Mouse (Mus musculus) heart, embryonic 12.5 days (tissue): Measurements from ENCODE around the gene Elmod3. TPM values are rescaled to one million over a fixed set of nuclear protein-coding genes. Genes with fewer than 3 reads are reported as not detected.

ENCODE experiments used
- ATAC-seq: fragments of 200-750 bp; cut with Nextera tagmentation; 2 replicates; pipeline ENCODE4 v1.8.0; 2017; ENCODE audit warnings: moderate TSS enrichment, moderate library complexity; ENCODE audit not compliant: insufficient number of reproducible peaks, low FRiP score
- H3K27ac ChIP-seq: fragments of 300-500 bp; sonication (generic); 2 replicates; pipeline ENCODE4 v1.5.1; 2016; ENCODE audit warnings: mild to moderate bottlenecking, moderate library complexity; ENCODE audit not compliant: poor library complexity, severe bottlenecking
- H3K27me3 ChIP-seq: fragments of 300-500 bp; sonication (generic); replicated peaks from 2 replicates; pipeline ENCODE4 v1.6.1; 2016; ENCODE audit warnings: mild to moderate bottlenecking, moderate library complexity
- H3K36me3 ChIP-seq: fragments of 300-500 bp; sonication (generic); 2 replicates; pipeline ENCODE4 v1.6.1; 2016; ENCODE audit warnings: mild to moderate bottlenecking, moderate library complexity
- H3K4me1 ChIP-seq: fragments of 300-500 bp; sonication (generic); replicated peaks from 2 replicates; pipeline ENCODE4 v1.6.1; 2016; ENCODE audit warnings: mild to moderate bottlenecking
- H3K4me2 ChIP-seq: fragments of 300-500 bp; sonication (generic); 2 replicates; pipeline ENCODE4 v1.6.1; 2016; ENCODE audit warnings: mild to moderate bottlenecking, moderate library complexity
- H3K4me3 ChIP-seq: fragments of 300-500 bp; sonication (generic); 2 replicates; pipeline ENCODE4 v1.5.1; 2016; ENCODE audit warnings: mild to moderate bottlenecking
- H3K9ac ChIP-seq: fragments of 300-500 bp; sonication (generic); 2 replicates; pipeline ENCODE4 v1.6.1; 2016; ENCODE audit warnings: mild to moderate bottlenecking, moderate library complexity
- H3K9me3 ChIP-seq: fragments of 300-500 bp; sonication (generic); replicated peaks from 2 replicates; pipeline ENCODE4 v1.6.1; 2016; ENCODE audit warnings: mild to moderate bottlenecking, moderate library complexity
- WGBS: fragments of 180-500 bp; shearing (Covaris S2); methylation state at CpG from one replicate; pipeline ENCODE4 v1.1.7; 2016; 5-methylcytosine and 5-hydroxymethylcytosine counted together
- polyA plus RNA-seq: library from polyadenylated mRNA; unstranded; fragments of >200 nt; fragmentation: Nextera tagmentation; extraction: Ambion mirVana; gene quantifications from 2 replicates; pipeline ENCODE4 v1.2.1, GENCODE M21; 2016

The Elmod3 gene
- polyA plus RNA-seq, result 12.6 and 13.2 TPM in 2 replicates

DNA sequence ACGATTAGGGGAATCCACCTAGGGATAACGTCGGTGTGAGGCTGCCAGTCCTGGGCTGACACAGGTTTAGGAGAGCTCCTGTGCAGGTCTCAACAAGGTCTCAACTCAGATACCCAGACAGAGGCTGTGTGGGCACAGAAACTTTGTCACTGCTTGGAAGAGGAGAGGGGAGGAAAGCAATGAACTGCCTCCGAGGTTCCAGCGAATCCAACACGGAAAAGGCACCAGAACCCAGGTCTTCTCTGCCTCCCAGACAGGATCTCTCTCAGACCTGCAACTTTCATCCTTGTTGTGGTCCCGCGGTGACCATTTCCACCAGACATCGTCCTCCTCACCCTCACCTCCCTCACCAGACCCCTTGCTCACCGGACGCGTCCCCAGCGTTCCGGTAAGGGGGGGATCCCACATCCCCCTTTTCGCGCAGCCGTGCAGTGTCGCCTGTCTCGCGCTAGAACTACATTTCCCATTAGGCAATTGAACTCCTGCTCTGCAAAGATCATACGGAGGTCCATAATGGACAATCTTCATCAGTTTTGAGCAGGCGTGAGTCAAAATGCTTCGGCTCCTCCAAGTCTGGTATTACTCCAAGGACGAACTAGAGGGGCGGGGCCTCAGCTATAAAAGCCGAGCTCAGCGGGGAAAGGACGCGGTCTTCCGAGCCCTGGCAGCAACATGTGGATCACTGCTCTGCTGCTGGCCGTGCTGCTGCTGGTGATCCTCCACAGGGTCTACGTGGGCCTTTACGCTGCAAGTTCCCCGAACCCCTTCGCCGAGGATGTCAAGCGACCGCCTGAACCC is at the start of gene Elmod3, which contains the start of gene Retsat:
Elmod3 (minus strand) TSS at position 458 of the 798 bp plus-strand sequence.
Retsat (plus strand) TSS at position 520 of the 798 bp plus-strand sequence.
- peak within 1 kb of the TSS; percentile 73 for H3K4me2 ChIP-seq
- H3K36me3 ChIP-seq, result no peaks in the 10 kb centered on the region
- peaks cover 20% of the 10 kb centered on the region for H3K4me1 ChIP-seq
- no peaks in the 10 kb centered on the region for H3K9me3 ChIP-seq
- H3K9ac ChIP-seq, result peak within 1 kb of the TSS; percentile 72
- under 1% methylated on average over 38 of the region's 38 CpGs for WGBS
- peak within 1 kb of the TSS; percentile 63 for H3K4me3 ChIP-seq
- peak; percentile 89 for ATAC-seq
- peak within 1 kb of the TSS; percentile 88 for H3K27ac ChIP-seq
- no peaks in the 10 kb centered on the region for H3K27me3 ChIP-seq

DNA sequence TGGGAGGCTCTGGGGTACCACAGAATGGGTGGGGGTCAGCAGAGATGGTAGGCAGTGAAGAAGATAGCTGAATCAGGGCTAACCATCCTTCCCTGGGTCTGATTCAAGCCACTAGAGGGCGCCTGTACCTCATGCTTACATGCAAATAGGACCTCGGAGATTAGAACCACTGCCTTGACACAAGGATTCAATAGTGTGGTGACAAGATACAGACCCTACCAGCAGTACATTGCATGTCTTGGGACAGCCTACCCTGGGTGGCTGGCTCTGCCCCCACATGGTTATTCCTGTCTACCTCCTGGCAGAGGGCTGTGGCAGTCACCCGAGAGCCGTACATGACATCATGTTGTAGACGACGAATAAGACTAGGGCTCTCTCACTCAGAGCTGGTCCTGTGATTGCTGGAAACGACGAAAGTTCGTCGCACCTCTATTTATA is 49.2 kb upstream of the Elmod3 start:
- 20% methylated on average over 10 of the region's 10 CpGs for WGBS
- peak; percentile 33; the same call in 1 of the 2 replicates for ATAC-seq
- no peak overlapping the region for H3K4me3 ChIP-seq
- peaks cover 3% of the 10 kb centered on the region; the same call in 1 of the 2 replicates for H3K36me3 ChIP-seq
- H3K27ac ChIP-seq, result no peak overlapping the region
- no peaks in the 10 kb centered on the region for H3K9me3 ChIP-seq
- peaks cover 14% of the 10 kb centered on the region for H3K4me1 ChIP-seq
- H3K27me3 ChIP-seq, result no peaks in the 10 kb centered on the region
- no peak overlapping the region for H3K9ac ChIP-seq
- H3K4me2 ChIP-seq, result peak overlapping the region; percentile 25

DNA sequence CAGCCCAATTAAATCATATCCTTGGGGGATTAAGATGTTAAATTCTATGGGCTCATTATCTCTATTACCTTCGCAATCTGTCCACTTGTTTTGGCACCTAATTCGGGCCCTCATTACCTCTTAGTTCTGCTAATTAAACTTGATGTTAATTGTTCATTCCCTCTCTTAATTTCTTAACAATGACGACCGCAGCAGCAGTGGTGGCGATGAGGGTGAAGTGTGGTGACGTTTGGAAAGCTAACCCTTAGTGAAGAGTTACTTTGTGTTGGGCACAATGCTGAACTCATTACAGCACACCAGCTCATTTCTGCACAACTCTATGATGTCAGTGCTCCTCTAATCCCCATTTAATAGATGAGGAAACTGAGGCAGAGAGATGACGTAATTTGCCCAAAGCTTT is 47.2 kb upstream of the Elmod3 start:
- Histone ChIP-seq H3K27me3 (no peaks in the 10 kb centered on the region), H3K36me3 (peaks cover 3% of the 10 kb centered on the region; the same call in 1 of the 2 replicates), H3K9ac (no peak overlapping the region), H3K4me3 (no peak overlapping the region), H3K27ac (no peak overlapping the region), H3K4me2 (no peak overlapping the region), H3K9me3 (no peaks in the 10 kb centered on the region), H3K4me1 (peaks cover 11% of the 10 kb centered on the region)
- ATAC-seq, result no peak
- 81% methylated on average over 7 of the region's 7 CpGs for WGBS

DNA sequence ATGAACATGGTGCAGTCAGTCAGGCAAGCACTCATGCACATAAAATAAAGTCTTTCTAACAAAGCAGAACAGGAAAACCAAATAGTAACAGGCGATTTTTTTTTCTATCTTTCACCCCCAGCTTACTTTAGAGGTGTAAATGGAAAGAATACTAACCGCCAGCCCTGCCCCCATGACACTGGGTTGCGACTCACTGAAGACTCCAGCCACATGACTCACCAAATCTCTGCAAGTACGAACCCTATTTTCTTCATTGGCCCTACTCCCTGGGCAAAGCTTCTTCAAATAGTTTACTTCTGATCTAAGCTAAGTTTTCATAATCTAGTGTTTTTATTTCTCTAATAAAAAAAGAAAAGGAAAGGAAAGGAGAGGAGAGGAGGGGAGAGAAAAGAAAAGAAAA is 46.4 kb upstream of the Elmod3 start:
- H3K27me3 ChIP-seq, result no peaks in the 10 kb centered on the region
- peaks cover 11% of the 10 kb centered on the region for H3K4me1 ChIP-seq
- no peaks in the 10 kb centered on the region for H3K9me3 ChIP-seq
- H3K36me3 ChIP-seq, result peaks cover 3% of the 10 kb centered on the region; the same call in 1 of the 2 replicates
- H3K27ac ChIP-seq, result no peak overlapping the region
- no peak overlapping the region for H3K9ac ChIP-seq
- 72% methylated on average over 4 of the region's 4 CpGs for WGBS
- no peak for ATAC-seq
- H3K4me3 ChIP-seq, result no peak overlapping the region
- no peak overlapping the region for H3K4me2 ChIP-seq

DNA sequence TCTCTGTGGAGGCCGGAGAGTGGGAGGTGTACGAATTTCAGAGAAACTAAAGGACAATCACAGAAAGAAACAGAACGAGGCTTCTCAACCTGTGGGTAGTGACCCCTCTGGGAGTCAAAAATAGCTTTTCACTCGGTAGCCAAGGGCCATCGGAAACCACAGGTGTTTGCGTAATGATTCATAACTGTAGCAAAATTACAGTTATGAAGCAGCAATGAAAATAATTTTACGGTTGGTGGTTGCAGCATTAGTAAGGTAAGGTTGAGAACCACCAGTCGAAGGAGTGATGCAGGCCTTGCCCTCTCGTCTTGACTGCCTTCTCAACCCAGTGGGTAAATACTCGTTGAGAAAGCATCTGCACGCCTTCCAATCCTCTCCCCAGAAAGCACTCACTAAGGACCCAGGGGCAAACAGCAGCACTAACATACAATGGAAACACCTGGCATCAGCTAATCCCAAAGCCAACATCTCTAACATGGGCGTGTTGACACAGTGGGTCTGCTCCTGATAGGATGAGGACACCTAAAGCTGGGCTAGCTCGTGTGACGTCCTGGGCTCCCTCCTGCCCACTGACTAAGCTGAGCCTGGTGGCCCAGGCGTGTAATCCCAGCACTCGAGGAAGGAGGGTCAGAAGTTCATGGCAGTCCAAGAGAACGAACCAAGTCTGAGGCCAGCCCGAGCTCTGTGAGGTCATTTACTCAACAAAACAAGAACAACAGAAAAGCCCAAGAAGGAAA is 43.2 kb upstream of the Elmod3 start:
- Histone ChIP-seq H3K4me2 (no peak overlapping the region), H3K36me3 (no peaks in the 10 kb centered on the region), H3K4me3 (no peak overlapping the region), H3K9me3 (no peaks in the 10 kb centered on the region), H3K4me1 (peaks cover under 1% of the 10 kb centered on the region), H3K9ac (no peak overlapping the region), H3K27ac (no peak overlapping the region), H3K27me3 (no peaks in the 10 kb centered on the region)
- 82% methylated on average over 18 of the region's 18 CpGs for WGBS
- ATAC-seq, result no peak

DNA sequence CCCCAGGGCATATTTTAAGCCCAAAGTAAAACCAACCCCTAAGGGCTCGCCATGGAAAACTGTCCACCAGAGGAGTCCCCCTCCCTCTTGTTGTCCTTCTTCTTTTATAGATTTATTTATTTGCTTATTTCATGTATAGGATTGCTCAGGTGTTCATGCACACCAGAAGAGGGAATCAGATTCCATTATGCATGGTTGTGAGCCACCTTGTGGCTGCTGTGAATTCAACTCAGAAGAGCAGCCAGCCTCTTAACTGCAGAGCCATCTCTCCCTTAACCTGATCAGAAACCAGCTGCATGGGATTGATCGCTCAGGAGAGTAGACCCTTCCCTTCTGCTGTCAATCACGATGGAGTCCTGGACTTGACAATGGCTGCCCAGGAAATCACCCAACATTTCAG is 38.7 kb upstream of the Elmod3 start:
- Histone ChIP-seq H3K9ac (no peak overlapping the region), H3K27ac (no peak overlapping the region), H3K9me3 (no peaks in the 10 kb centered on the region), H3K36me3 (peaks cover 7% of the 10 kb centered on the region; the same call in 1 of the 2 replicates), H3K4me3 (no peak overlapping the region), H3K4me2 (no peak overlapping the region), H3K4me1 (peaks cover 4% of the 10 kb centered on the region; the same call in 1 of the 2 replicates), H3K27me3 (no peaks in the 10 kb centered on the region)
- WGBS, result 81% methylated on average over 3 of the region's 3 CpGs
- no peak for ATAC-seq

DNA sequence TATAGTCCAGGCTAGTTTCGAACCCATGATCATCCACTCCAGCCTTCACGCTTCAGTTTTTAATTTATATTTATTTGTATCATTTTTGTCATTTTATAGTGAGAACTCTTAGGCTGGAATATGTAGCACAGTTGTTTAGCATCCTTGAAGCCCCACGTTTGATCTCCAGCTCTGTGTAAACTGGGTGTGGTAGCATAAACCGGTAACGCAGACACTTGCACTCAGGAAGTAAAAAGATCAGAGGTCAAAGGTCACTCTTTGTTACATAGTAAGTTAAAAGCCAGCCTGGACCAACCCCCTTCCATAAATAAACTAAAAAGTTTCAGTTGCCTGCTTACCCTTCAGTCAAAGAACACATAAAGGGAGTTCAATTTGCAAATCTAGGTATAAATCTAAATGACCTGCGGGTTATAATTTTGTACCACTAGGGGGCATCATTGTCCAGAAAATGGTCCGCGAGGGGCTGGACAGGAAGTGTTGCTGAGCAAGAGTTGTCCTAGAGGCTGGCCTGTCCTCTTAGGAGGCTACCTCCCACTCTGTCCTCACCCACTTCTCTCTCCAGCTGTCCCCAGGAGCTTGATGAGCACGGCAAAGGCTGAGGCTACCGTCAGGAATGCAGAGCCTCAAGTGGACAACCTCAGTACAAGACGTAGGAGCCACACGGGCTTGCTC is 37.7 kb upstream of the Elmod3 start:
- 37% methylated on average over 12 of the region's 12 CpGs for WGBS
- H3K27me3 ChIP-seq, result no peaks in the 10 kb centered on the region
- peaks cover 16% of the 10 kb centered on the region for H3K36me3 ChIP-seq
- peak; percentile 70; the same call in 1 of the 2 replicates for ATAC-seq
- no peaks in the 10 kb centered on the region for H3K9me3 ChIP-seq
- H3K4me1 ChIP-seq, result peaks cover 4% of the 10 kb centered on the region; the same call in 1 of the 2 replicates
- H3K27ac ChIP-seq, result no peak overlapping the region
- peak overlapping the region; percentile 46 for H3K4me2 ChIP-seq
- H3K9ac ChIP-seq, result no peak overlapping the region
- no peak overlapping the region for H3K4me3 ChIP-seq

DNA sequence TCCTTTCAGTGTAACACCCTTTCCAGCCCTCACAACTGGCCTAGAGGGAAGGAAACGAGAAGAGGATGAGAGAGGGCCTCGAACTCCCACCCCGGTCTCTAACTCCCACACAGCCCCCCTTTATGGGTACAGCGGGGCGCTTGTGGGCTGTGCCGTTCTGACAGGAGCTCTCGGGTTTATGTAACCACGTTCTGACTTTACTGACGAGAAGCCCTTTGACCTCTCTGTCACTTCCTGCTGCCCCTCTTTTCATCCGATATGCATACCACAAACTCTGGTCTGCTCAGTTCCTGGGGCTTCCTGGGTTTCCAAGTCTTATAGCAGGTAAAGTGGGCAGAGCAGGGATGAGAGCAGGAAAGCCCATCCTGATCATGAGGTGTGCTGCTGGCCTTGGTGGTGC is 36.1 kb upstream of the Elmod3 start:
- WGBS, result 67% methylated on average over 10 of the region's 10 CpGs
- ATAC-seq, result no peak

DNA sequence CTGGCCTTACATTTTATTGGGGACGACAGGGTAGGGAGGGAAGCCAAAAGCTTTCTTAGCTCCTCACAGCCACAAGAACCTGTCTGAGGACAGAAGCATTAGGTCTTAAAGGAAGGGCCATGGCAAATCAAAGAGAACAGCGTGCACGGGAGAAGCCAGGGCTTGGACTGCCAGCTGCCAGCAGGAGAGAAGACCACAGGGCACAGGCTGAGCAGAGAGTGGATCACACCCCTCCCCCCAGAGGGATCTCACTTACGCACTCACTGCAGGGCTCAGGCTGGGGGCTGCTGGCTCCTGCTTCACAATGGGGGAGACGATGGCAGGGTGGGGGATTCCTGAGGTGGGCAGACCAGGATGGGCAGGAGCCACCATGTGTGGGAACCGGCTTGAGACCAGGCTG is 33.5 kb upstream of the Elmod3 start:
- H3K27me3 ChIP-seq, result no peaks in the 10 kb centered on the region
- no peak overlapping the region for H3K27ac ChIP-seq
- peaks cover 4% of the 10 kb centered on the region; the same call in 1 of the 2 replicates for H3K4me1 ChIP-seq
- no peak overlapping the region for H3K9ac ChIP-seq
- peaks cover 51% of the 10 kb centered on the region for H3K36me3 ChIP-seq
- ATAC-seq, result no peak
- 73% methylated on average over 6 of the region's 6 CpGs for WGBS
- H3K4me2 ChIP-seq, result no peak overlapping the region
- H3K9me3 ChIP-seq, result no peaks in the 10 kb centered on the region
- H3K4me3 ChIP-seq, result no peak overlapping the region

More for the DNA sequence above, 36.1 kb upstream of the Elmod3 start:
- no peak overlapping the region for H3K9ac ChIP-seq
- H3K27me3 ChIP-seq, result no peaks in the 10 kb centered on the region
- no peaks in the 10 kb centered on the region for H3K9me3 ChIP-seq
- no peak overlapping the region for H3K27ac ChIP-seq
- peaks cover 4% of the 10 kb centered on the region; the same call in 1 of the 2 replicates for H3K4me1 ChIP-seq
- peaks cover 30% of the 10 kb centered on the region for H3K36me3 ChIP-seq
- no peak overlapping the region for H3K4me3 ChIP-seq
- H3K4me2 ChIP-seq, result no peak overlapping the region

DNA sequence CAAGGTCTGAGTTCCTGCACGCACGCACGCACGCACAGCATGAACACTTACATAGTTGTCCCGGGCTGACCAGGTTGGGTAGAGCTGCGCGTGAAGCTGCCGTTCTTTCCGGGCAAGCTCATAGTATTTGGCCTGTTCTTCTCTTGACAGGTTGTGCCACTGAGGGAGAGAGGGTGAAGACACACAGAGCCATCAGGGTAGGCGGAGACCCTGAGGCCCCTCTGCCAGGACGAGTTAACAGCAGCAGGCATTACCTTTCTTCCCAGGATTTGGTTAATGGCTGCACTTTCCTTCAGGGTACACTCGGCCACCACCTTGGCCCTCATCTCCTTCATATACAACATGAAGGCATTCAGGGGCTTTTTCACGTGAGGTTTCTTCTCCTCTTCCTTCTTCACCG is 32.7 kb upstream of the Elmod3 start:
- H3K27me3 ChIP-seq, result no peaks in the 10 kb centered on the region
- no peak overlapping the region for H3K9ac ChIP-seq
- peaks cover 58% of the 10 kb centered on the region for H3K36me3 ChIP-seq
- no peak for ATAC-seq
- no peak overlapping the region for H3K27ac ChIP-seq
- H3K4me2 ChIP-seq, result no peak overlapping the region
- WGBS, result 88% methylated on average over 14 of the region's 14 CpGs
- H3K4me3 ChIP-seq, result no peak overlapping the region
- H3K4me1 ChIP-seq, result no peaks in the 10 kb centered on the region
- H3K9me3 ChIP-seq, result no peaks in the 10 kb centered on the region

DNA sequence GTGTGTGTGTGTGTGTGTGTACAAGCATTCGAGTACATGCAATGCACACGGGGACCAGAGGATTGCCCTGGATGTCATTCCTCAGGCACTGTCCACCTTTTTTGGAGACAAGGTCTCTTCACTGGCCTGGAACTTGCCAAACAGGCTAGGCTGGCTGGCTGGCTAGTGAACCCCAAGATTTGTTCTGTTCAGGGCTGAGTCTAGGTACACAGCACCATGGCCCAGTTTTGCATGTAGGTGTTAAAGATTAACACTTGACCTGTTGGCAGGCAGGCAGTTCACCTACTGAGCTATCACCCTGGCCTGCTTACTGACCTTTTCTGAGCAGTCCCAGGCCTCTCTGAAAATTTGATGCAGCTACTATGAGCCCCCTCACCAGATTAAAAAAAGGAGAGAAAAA is 32.2 kb upstream of the Elmod3 start:
- Histone ChIP-seq H3K4me1 (no peaks in the 10 kb centered on the region), H3K27me3 (no peaks in the 10 kb centered on the region), H3K4me3 (no peak overlapping the region), H3K9me3 (no peaks in the 10 kb centered on the region), H3K4me2 (no peak overlapping the region), H3K27ac (no peak overlapping the region), H3K36me3 (peaks cover 58% of the 10 kb centered on the region), H3K9ac (no peak overlapping the region)
- WGBS, result 68% methylated on average over 2 of the region's 2 CpGs
- ATAC-seq, result no peak
